Mouse (Mus musculus): Measurements from ENCODE around the gene Scrt2.

GRCm38 (mm10) chr2:152047116-152048002 is 34.0 kb upstream of the Scrt2 start:
- TF ChIP-seq CTCF (IDR thresholded peaks at IDR 0.05; ENCODE audit: insufficient read depth, low read depth, low read length), result no peak
- TF ChIP-seq POLR2A (IDR thresholded peaks at IDR 0.05; ENCODE audit: insufficient read depth, low read depth, low read length), result no peak

Data from olfactory bulb, adult 2 months (tissue).